Mouse (Mus musculus): ENCODE results near the gene Klk8. TPM values are rescaled to one million over a fixed set of nuclear protein-coding genes. Genes with fewer than 3 reads are reported as not detected.

Klk8 gene
- polyA plus RNA-seq, 1 experiment from 2014 or later, result 25.1 TPM

DNA sequence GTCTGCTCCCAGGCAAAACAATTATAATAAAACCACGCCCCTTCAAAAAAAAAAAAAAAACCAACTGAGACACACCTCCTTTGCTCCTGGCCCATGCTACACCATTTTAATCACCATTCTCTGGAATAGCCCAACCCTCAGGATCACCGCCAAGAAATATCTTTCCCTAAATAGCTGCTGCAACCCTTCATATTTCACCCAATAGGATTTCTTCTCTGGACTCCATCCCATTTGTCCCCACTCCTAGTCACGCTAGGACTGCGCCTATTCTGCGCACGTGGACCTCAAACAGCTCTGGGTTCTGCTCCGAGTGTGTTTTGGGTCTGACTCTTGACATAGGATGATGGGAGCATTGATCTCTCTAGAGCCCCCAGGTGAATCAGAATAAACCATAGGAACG lies 1.0 kb upstream of the Klk8 start:
- no peaks in the 10 kb centered on the region for H3K9me3 ChIP-seq
- 8% methylated on average over 8 of the region's 8 CpGs for WGBS
- peak overlapping the region; percentile 64 for H3K9ac ChIP-seq
- H3K27ac ChIP-seq, result no peak overlapping the region
- no peak for ATAC-seq (ENCODE audit: insufficient number of reproducible peaks, insufficient read depth, low FRiP score, low TSS enrichment, low read depth)
- no peaks in the 10 kb centered on the region for H3K36me3 ChIP-seq
- H3K4me1 ChIP-seq, result peaks cover 22% of the 10 kb centered on the region
- H3K27me3 ChIP-seq, result peaks cover 33% of the 10 kb centered on the region
- peak overlapping the region; percentile 82 for H3K4me2 ChIP-seq
- peak overlapping the region; percentile 52 for H3K4me3 ChIP-seq

GRCm38 (mm10) chr7:43797844-43798462 lies 576 bp downstream of the Klk8 start:
- ATAC-seq (ENCODE audit: insufficient number of reproducible peaks, insufficient read depth, low FRiP score, low TSS enrichment, low read depth), result no peak
- WGBS, result 33% methylated on average over 13 of the region's 13 CpGs
- Histone ChIP-seq H3K36me3 (no peaks in the 10 kb centered on the region), H3K4me3 (peak overlapping the region; percentile 52), H3K9ac (peak overlapping the region; percentile 64), H3K4me1 (peaks cover 22% of the 10 kb centered on the region), H3K9me3 (no peaks in the 10 kb centered on the region), H3K27ac (no peak overlapping the region), H3K4me2 (peak overlapping the region; percentile 82), H3K27me3 (peaks cover 33% of the 10 kb centered on the region)

DNA sequence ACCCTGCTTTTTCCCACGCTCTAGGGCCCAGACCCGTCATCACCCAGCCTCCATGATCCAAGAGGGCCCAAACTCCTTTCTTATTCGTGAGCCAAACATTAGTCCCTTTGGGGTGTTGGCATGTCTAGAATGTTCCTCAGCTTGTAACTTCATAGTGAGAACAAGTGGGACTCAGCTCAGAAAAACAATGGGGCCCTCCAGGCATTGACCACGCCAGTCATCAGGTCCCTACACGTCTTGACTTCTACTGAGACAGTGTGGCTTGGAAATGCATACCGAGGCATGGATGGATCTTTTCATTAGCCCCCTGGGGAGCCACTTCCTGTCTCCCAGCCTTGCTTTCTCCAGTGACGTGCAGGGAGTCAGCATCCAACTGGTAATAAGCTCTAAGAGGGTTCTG lies 2.5 kb downstream of the Klk8 start:
- peaks cover 33% of the 10 kb centered on the region for H3K27me3 ChIP-seq
- H3K36me3 ChIP-seq, result no peaks in the 10 kb centered on the region
- no peaks in the 10 kb centered on the region for H3K9me3 ChIP-seq
- no peak overlapping the region for H3K27ac ChIP-seq
- 60% methylated on average over 7 of the region's 7 CpGs for WGBS
- peaks cover 22% of the 10 kb centered on the region for H3K4me1 ChIP-seq
- ATAC-seq (ENCODE audit: insufficient number of reproducible peaks, insufficient read depth, low FRiP score, low TSS enrichment, low read depth), result no peak
- no peak overlapping the region for H3K9ac ChIP-seq
- no peak overlapping the region for H3K4me2 ChIP-seq
- no peak overlapping the region for H3K4me3 ChIP-seq

DNA sequence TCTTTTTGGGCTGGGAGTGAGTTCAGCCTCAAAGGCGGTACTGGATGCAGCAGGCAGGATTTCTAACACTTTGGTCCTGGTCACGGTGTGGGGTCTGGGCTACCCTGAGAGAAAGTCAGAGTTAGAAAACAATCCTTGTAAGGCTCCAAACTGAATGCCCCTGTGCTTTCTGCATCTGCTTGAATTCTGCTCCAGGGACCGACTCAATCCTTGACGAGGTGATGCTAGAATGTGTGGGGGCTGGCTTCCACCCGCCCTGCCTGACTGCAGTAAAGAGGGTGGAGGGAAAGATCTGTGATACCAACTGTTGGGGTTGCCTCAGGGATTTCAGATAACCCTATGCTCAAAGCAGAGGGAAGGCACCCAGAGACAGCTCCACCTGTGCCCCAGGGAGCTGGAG lies 13.6 kb downstream of the Klk8 start, which contains the start of gene Klk7:
Gene Klk7 (plus strand): TSS at position 301 of the 400 bp plus-strand sequence.
- Histone ChIP-seq H3K27ac (no peak within 1 kb of the TSS), H3K36me3 (no peaks in the 10 kb centered on the region), H3K4me2 (no peak within 1 kb of the TSS), H3K9ac (no peak within 1 kb of the TSS), H3K27me3 (no peaks in the 10 kb centered on the region), H3K4me1 (no peaks in the 10 kb centered on the region), H3K9me3 (no peaks in the 10 kb centered on the region), H3K4me3 (no peak within 1 kb of the TSS)
- 48% methylated on average over 5 of the region's 5 CpGs for whole genome bisulfite sequencing
- no peak for ATAC-seq (ENCODE audit: insufficient number of reproducible peaks, insufficient read depth, low FRiP score, low TSS enrichment, low read depth)

GRCm38 (mm10) chr7:43815211-43815610 lies 17.8 kb downstream of the Klk8 start:
- ATAC-seq (ENCODE audit: insufficient number of reproducible peaks, insufficient read depth, low FRiP score, low TSS enrichment, low read depth), result no peak
- no peak overlapping the region for H3K27ac ChIP-seq
- no peak overlapping the region for H3K4me2 ChIP-seq
- H3K9me3 ChIP-seq, result no peaks in the 10 kb centered on the region
- no peaks in the 10 kb centered on the region for H3K36me3 ChIP-seq
- H3K9ac ChIP-seq, result no peak overlapping the region
- H3K4me1 ChIP-seq, result no peaks in the 10 kb centered on the region
- WGBS, result 83% methylated on average over 7 of the region's 7 CpGs
- H3K4me3 ChIP-seq, result no peak overlapping the region
- no peaks in the 10 kb centered on the region for H3K27me3 ChIP-seq

DNA sequence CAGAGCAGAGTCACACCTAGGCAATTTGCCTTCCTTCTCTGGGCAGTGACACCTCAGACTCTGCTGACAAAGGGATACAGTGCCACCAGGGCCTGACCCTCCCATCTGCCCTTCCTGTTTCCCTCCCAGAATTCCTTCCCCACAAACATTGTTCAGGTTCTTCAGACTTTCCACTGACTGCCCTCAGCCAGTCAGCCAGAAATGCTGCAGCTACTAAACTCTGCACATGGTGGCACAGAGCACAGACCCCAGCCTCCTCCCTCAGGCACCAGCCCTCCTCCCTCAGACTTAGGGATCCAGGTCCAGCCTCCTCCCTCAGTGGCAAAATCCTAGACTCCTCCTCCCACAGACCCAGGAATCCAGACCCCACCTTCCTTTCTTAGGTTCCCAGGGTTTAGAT lies 19.4 kb downstream of the Klk8 start:
- no peak for ATAC-seq (ENCODE audit: insufficient number of reproducible peaks, insufficient read depth, low FRiP score, low TSS enrichment, low read depth)
- Histone ChIP-seq H3K36me3 (no peaks in the 10 kb centered on the region), H3K9me3 (no peaks in the 10 kb centered on the region), H3K27ac (no peak overlapping the region), H3K4me1 (no peaks in the 10 kb centered on the region), H3K9ac (no peak overlapping the region), H3K27me3 (no peaks in the 10 kb centered on the region), H3K4me2 (no peak overlapping the region), H3K4me3 (no peak overlapping the region)

- no peak for ATAC-seq (ENCODE audit: insufficient number of reproducible peaks, insufficient read depth, low FRiP score, low TSS enrichment, low read depth)
- Histone ChIP-seq H3K4me1 (no peaks in the 10 kb centered on the region), H3K9me3 (no peaks in the 10 kb centered on the region), H3K4me3 (no peak overlapping the region), H3K27me3 (no peaks in the 10 kb centered on the region), H3K4me2 (no peak overlapping the region), H3K36me3 (no peaks in the 10 kb centered on the region), H3K27ac (no peak overlapping the region), H3K9ac (no peak overlapping the region)
- 91% methylated on average over 7 of the region's 7 CpGs for WGBS
Observed at GRCm38 (mm10) chr7:43821581-43821980, 24.2 kb downstream of the Klk8 start.

DNA sequence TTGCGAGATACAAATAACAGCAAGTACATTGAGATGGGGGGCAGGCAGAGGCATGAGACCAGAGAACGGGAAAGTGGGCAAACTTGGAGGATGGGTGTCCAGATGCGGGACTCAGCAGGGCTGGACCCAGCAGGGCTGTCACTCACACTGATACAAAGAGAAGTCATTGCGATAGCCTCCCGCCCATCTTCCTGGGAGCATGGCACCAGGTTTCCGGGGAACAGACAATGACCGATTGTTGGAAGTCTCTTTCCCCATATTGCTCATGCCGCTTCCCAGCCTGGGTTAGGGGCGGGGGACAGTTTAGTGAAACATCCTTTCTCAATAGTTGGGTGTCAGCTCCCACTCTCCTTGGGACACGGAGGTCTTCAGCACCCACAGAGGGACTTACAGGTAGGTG lies 26.8 kb downstream of the Klk8 start, which contains the start of gene Klk6:
Gene Klk6 (plus strand): TSS at position 301 of the 400 bp plus-strand sequence.
- H3K9me3 ChIP-seq, result no peaks in the 10 kb centered on the region
- no peak within 1 kb of the TSS for H3K4me2 ChIP-seq
- H3K27me3 ChIP-seq, result no peaks in the 10 kb centered on the region
- H3K36me3 ChIP-seq, result no peaks in the 10 kb centered on the region
- H3K27ac ChIP-seq, result no peak within 1 kb of the TSS
- H3K4me3 ChIP-seq, result no peak within 1 kb of the TSS
- H3K4me1 ChIP-seq, result no peaks in the 10 kb centered on the region
- WGBS, result 47% methylated on average over 10 of the region's 10 CpGs
- no peak within 1 kb of the TSS for H3K9ac ChIP-seq
- ATAC-seq (ENCODE audit: insufficient number of reproducible peaks, insufficient read depth, low FRiP score, low TSS enrichment, low read depth), result no peak

DNA sequence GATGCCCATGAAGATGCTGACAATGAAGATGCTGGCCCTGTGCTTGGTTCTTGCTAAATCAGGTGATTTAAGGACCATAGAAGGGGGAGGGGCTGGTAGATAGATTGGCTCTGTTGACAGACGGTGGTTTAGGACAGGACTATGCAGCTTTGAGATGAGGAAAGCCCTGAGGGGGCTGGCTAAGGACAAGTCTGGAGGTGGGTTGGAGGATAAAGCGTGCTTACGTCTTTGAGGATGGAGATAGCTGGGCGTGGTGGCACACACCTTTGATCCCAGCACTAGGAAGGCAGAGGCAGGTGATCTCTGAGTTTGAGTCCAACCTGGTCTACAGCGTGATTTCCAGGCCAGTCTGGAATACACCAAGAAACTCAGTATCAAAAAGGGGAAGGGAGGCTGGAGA lies 28.7 kb downstream of the Klk8 start:
- H3K27ac ChIP-seq, result no peak overlapping the region
- no peaks in the 10 kb centered on the region for H3K9me3 ChIP-seq
- H3K9ac ChIP-seq, result no peak overlapping the region
- H3K4me3 ChIP-seq, result no peak overlapping the region
- no peaks in the 10 kb centered on the region for H3K4me1 ChIP-seq
- no peak for ATAC-seq (ENCODE audit: insufficient number of reproducible peaks, insufficient read depth, low FRiP score, low TSS enrichment, low read depth)
- H3K27me3 ChIP-seq, result no peaks in the 10 kb centered on the region
- no peak overlapping the region for H3K4me2 ChIP-seq
- H3K36me3 ChIP-seq, result no peaks in the 10 kb centered on the region
- 84% methylated on average over 5 of the region's 5 CpGs for WGBS

GRCm38 (mm10) chr7:43827706-43828105 lies 30.3 kb downstream of the Klk8 start:
- H3K36me3 ChIP-seq, result no peaks in the 10 kb centered on the region
- no peak overlapping the region for H3K9ac ChIP-seq
- no peak overlapping the region for H3K4me2 ChIP-seq
- H3K4me3 ChIP-seq, result no peak overlapping the region
- WGBS, result 85% methylated on average over 4 of the region's 4 CpGs
- H3K4me1 ChIP-seq, result no peaks in the 10 kb centered on the region
- no peak overlapping the region for H3K27ac ChIP-seq
- no peak for ATAC-seq (ENCODE audit: insufficient number of reproducible peaks, insufficient read depth, low FRiP score, low TSS enrichment, low read depth)
- no peaks in the 10 kb centered on the region for H3K9me3 ChIP-seq
- H3K27me3 ChIP-seq, result no peaks in the 10 kb centered on the region

DNA sequence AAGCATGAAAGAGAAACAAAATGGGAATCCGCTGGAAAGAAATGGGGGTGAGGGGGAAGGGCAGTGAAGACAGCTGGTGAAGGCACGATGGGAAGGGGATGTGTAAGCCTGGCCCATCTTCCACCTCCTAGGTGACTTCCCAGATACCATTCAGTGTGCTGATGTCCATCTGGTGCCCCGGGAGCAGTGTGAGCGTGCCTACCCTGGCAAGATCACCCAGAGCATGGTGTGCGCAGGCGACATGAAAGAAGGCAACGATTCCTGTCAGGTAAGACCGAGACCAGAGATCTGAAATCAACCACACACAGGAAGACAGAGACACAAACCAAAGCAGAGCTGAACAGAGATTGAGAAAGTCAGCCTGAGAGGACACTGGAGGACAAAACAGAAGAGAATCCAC lies 31.6 kb downstream of the Klk8 start:
- 91% methylated on average over 8 of the region's 8 CpGs for WGBS
- no peak for ATAC-seq (ENCODE audit: insufficient number of reproducible peaks, insufficient read depth, low FRiP score, low TSS enrichment, low read depth)

GRCm38 (mm10) chr7:43841701-43842100 lies 44.3 kb downstream of the Klk8 start, which contains the start of gene Klk5:
TSS of gene Klk5 (plus strand) at chr7:43841971.
- no peak for ATAC-seq (ENCODE audit: insufficient number of reproducible peaks, insufficient read depth, low FRiP score, low TSS enrichment, low read depth)
- H3K4me3 ChIP-seq, result no peak within 1 kb of the TSS
- H3K27me3 ChIP-seq, result no peaks in the 10 kb centered on the region
- no peak within 1 kb of the TSS for H3K4me2 ChIP-seq
- no peak within 1 kb of the TSS for H3K27ac ChIP-seq
- no peaks in the 10 kb centered on the region for H3K36me3 ChIP-seq
- WGBS, result 52% methylated on average over 3 of the region's 3 CpGs
- H3K4me1 ChIP-seq, result no peaks in the 10 kb centered on the region
- no peaks in the 10 kb centered on the region for H3K9me3 ChIP-seq
- H3K9ac ChIP-seq, result no peak within 1 kb of the TSS

More for the DNA sequence above, 31.6 kb downstream of the Klk8 start:
- Histone ChIP-seq H3K36me3 (no peaks in the 10 kb centered on the region), H3K9ac (no peak overlapping the region), H3K4me2 (no peak overlapping the region), H3K27ac (no peak overlapping the region), H3K4me1 (no peaks in the 10 kb centered on the region), H3K9me3 (no peaks in the 10 kb centered on the region), H3K4me3 (no peak overlapping the region), H3K27me3 (no peaks in the 10 kb centered on the region)
